Mouse (Mus musculus) heart, adult 2 months (tissue): Measurements from ENCODE around the gene Epyc.

Source experiments
- CTCF ChIP-seq: fragments of 200-600 bp; IDR thresholded peaks from 2 replicates; pipeline ENCODE4 v1.8.1; 2022; ENCODE audit warnings: antibody characterized with exemption, mild to moderate bottlenecking, moderate library complexity
- POLR2A ChIP-seq: fragments of 200-500 bp; IDR thresholded peaks from 2 replicates; pipeline ENCODE4 v1.6.1; 2011; ENCODE audit warnings: mild to moderate bottlenecking, low read depth, low read length, control low read depth; ENCODE audit not compliant: insufficient read depth

DNA sequence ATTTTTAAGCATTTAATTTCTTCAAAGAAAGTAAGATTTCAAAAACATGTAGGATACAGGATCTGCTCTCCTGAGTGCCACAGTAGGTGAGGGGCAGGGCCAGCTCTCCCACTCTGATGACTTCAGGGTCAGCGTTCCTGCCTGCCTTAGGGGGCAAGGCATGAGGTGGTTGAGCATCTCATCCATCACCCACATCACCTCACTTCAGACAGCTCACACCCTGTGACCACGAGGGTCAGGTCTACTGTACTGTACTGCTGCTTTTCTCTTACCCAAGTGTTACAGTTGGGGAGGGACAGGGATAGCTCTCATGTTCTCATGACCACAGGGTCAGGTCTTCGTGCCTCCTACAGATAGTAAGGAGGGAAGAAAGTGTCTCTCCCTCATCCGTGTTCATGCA lies 42.1 kb upstream of the Epyc start:
- TF ChIP-seq POLR2A: no peak
- TF ChIP-seq CTCF: no peak
